Mouse (Mus musculus) hindbrain, embryonic 11.5 days (tissue): ENCODE data around the gene Borcs7. TPM values are rescaled to one million over a fixed set of nuclear protein-coding genes. Genes with fewer than 3 reads are reported as not detected.
"Not testable (repeated sequence)": the region's sequence is repeated elsewhere in the genome, so short reads cannot be mapped to it uniquely, and the experiment has no call there.

Experiments
- ATAC-seq: fragments of 200-750 bp; cut with Nextera tagmentation; 2 replicates; pipeline ENCODE4 v1.8.0; 2017; ENCODE audit warnings: mild to moderate bottlenecking, moderate TSS enrichment, moderate library complexity; ENCODE audit not compliant: low FRiP score
- DNase-seq: peaks from one replicate; pipeline ENCODE4 v3.0.0-alpha.2; 2015; ENCODE audit warnings: low spot score
- H3K27ac ChIP-seq: fragments of 300-500 bp; sonication (generic); 2 replicates; pipeline ENCODE4 v1.5.1; 2014; ENCODE audit warnings: mild to moderate bottlenecking, low read depth, low read length
- H3K27me3 ChIP-seq: fragments of 300-500 bp; sonication (generic); 2 replicates; pipeline ENCODE4 v1.6.1; 2014; ENCODE audit warnings: mild to moderate bottlenecking, low read length, moderate library complexity, mixed read lengths; ENCODE audit not compliant: control insufficient read depth, insufficient read depth
- H3K36me3 ChIP-seq: fragments of 300-500 bp; sonication (generic); 2 replicates; pipeline ENCODE4 v1.6.1; 2014; ENCODE audit warnings: mild to moderate bottlenecking, low read length, moderate library complexity, mixed read lengths; ENCODE audit not compliant: control insufficient read depth, insufficient read depth
- H3K4me1 ChIP-seq: fragments of 300-500 bp; sonication (generic); replicated peaks from 2 replicates; pipeline ENCODE4 v1.6.1; 2014; ENCODE audit warnings: low read length, mixed read lengths; ENCODE audit not compliant: control insufficient read depth, insufficient read depth
- H3K4me2 ChIP-seq: fragments of 300-500 bp; sonication (generic); replicated peaks from 2 replicates; pipeline ENCODE4 v1.6.1; 2014; ENCODE audit warnings: mild to moderate bottlenecking, low read depth, low read length
- H3K4me3 ChIP-seq: fragments of 300-500 bp; sonication (generic); 2 replicates; pipeline ENCODE4 v1.5.1; 2014; ENCODE audit warnings: low read depth, low read length
- H3K9ac ChIP-seq: fragments of 300-500 bp; sonication (generic); 2 replicates; pipeline ENCODE4 v1.6.1; 2014; ENCODE audit warnings: low read depth, low read length
- H3K9me3 ChIP-seq: fragments of 300-500 bp; sonication (generic); 2 replicates; pipeline ENCODE4 v1.6.1; 2016; ENCODE audit warnings: low read length; ENCODE audit not compliant: control insufficient read depth
- WGBS: fragments of 180-500 bp; shearing (Covaris S2); extraction: QIAGEN DNeasy Blood & Tissue Kit; methylation state at CpG from one replicate; pipeline ENCODE4 v1.1.7; 2014; 5-methylcytosine and 5-hydroxymethylcytosine counted together
- polyA plus RNA-seq: library from polyadenylated mRNA; unstranded; fragments of >200 nt; fragmentation: Nextera tagmentation; extraction: Ambion mirVana; gene quantifications from 2 replicates; pipeline ENCODE4 v1.2.1, GENCODE M21; 2014

Borcs7 gene
- polyA plus RNA-seq, 1 experiment from 2014 or later: 14.9 TPM

DNA sequence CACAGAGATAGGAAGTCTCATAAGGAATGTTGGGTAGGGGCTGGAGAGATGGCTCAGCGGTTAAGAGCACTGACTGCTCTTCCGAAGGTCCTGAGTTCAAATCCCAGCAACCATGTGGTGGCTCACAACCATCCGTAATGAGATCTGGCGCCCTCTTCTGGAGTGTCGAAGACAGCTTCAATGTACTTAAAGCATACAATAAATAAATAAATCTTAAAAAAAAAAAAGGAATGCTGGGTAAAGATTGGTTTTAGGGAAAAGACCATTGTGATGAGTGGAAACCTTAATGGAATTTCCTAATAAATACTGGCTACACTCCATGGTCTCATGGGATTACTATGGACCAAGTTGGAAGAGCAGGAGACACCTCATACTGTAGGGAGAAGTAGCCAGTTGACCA lies 43.0 kb downstream of the Borcs7 start:
- 89% methylated on average over 5 of the region's 5 CpGs for WGBS
- not testable (repeated sequence) for H3K9me3 ChIP-seq, H3K4me1 ChIP-seq, H3K4me2 ChIP-seq, ATAC-seq, H3K27me3 ChIP-seq, DNase-seq, H3K4me3 ChIP-seq, H3K9ac ChIP-seq, H3K27ac ChIP-seq, H3K36me3 ChIP-seq

DNA sequence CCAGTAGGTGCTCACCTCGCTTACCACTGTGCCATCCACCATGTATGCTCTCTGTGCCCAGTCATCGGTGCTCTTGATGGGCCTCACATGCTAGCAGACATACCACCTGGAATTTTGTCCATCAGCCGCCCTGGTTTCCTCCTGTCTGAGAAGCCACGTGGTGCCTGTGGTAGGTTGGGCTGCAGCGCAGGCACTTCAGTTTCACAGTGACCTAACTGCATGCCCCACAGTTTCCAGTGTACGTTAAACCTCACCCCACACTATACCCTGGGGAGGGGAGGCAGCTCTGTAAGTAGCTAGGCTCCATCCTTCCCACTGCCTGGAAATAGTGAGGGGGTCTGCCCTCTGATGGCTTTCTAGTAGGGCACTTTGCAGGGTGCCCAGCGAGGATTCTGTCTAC lies 43.9 kb downstream of the Borcs7 start:
- no peak overlapping the region for H3K27ac ChIP-seq
- WGBS: 90% methylated on average over 7 of the region's 7 CpGs
- no peak for DNase-seq
- H3K9ac ChIP-seq: no peak overlapping the region
- no peaks in the 10 kb centered on the region for H3K36me3 ChIP-seq
- no peaks in the 10 kb centered on the region for H3K4me1 ChIP-seq
- ATAC-seq: no peak
- no peaks in the 10 kb centered on the region for H3K9me3 ChIP-seq
- no peaks in the 10 kb centered on the region for H3K27me3 ChIP-seq
- H3K4me2 ChIP-seq: no peak overlapping the region
- H3K4me3 ChIP-seq: no peak overlapping the region

DNA sequence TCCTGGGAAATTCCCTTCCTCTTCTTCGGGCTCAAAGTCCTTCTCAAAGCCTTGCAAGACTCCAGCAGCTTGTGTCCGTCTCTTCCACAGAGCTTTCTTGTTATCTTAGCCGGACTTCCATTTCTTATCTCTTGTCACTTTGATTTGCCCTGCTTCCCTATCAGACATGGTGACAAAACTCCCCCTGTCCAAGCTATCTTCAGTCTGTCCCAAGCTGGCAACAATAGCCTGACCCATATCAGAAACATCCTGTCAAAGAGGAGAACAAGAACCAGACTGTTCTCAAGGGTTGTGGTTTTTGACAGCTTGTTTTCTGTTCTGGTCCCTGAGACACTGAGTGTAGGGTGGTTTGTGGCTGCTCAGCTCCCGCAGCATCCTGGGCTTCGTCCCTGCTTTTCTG lies 45.5 kb downstream of the Borcs7 start:
- no peaks in the 10 kb centered on the region for H3K27me3 ChIP-seq
- H3K4me2 ChIP-seq: no peak overlapping the region
- H3K4me3 ChIP-seq: no peak overlapping the region
- H3K36me3 ChIP-seq: no peaks in the 10 kb centered on the region
- no peak for DNase-seq
- no peak overlapping the region for H3K27ac ChIP-seq
- WGBS: 66% methylated on average over 5 of the region's 5 CpGs
- no peaks in the 10 kb centered on the region for H3K9me3 ChIP-seq
- no peak overlapping the region for H3K9ac ChIP-seq
- H3K4me1 ChIP-seq: no peaks in the 10 kb centered on the region
- no peak for ATAC-seq

DNA sequence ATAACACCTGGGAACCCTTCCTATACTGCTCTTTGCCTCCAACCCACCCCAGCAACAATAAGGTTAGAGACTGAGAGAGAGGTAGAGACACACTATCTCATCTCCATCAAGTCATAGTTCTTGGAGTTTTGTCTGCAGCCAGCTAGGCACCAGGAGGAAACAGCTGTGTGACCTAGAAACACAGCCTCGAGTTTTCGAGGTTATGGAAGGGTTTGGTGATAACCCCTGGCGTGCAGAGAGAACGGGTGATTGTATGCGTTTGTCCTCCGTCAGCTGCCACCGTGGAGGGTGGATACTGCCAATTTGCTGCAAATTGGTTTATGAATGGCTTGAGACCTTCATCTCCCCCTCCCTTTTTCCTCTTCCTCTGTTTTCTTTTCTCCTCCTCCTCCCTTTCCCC lies 47.4 kb downstream of the Borcs7 start:
- no peaks in the 10 kb centered on the region for H3K4me1 ChIP-seq
- no peak overlapping the region for H3K9ac ChIP-seq
- no peaks in the 10 kb centered on the region for H3K27me3 ChIP-seq
- no peaks in the 10 kb centered on the region for H3K36me3 ChIP-seq
- DNase-seq: no peak
- WGBS: 85% methylated on average over 7 of the region's 7 CpGs
- H3K9me3 ChIP-seq: no peaks in the 10 kb centered on the region
- H3K4me3 ChIP-seq: no peak overlapping the region
- H3K4me2 ChIP-seq: no peak overlapping the region
- no peak for ATAC-seq
- H3K27ac ChIP-seq: no peak overlapping the region

DNA sequence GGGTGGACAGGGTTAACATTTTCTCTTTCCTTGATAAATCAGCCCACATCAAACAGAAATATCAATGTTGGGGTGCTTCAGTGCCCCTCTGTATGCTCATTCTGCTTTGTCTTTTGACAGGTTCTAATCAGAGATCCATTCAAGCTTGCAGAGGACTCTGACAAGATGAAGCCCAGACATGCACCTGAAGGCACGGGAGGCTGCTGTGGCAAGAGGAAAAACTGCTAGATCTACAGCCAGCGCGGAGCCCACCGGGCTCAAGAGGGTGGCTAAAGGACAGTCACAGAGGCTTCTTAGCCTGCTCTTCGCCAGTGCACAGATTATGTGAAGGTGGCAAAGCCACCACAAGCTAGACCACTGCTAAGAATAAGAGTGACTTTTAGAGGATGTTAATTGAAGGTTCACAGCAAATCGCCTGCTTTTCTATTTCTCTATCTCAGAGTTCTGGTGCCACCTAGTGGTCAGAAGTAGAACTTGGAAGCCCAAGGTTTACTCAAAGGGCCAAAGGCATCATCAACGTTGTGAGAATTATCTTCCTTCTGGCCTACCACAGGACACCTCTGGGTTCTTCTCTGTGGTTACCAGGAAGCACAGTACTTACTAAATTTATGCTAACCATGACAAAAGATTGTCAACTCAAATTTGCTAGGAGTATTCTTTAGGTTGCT lies 50.8 kb downstream of the Borcs7 start:
- Histone ChIP-seq H3K4me3 (no peak overlapping the region), H3K9ac (no peak overlapping the region), H3K27me3 (no peaks in the 10 kb centered on the region), H3K4me1 (no peaks in the 10 kb centered on the region), H3K36me3 (no peaks in the 10 kb centered on the region), H3K9me3 (no peaks in the 10 kb centered on the region), H3K27ac (no peak overlapping the region), H3K4me2 (no peak overlapping the region)
- 53% methylated on average over 7 of the region's 7 CpGs for WGBS
- ATAC-seq (no peak), DNase-seq (peak; percentile 84)

DNA sequence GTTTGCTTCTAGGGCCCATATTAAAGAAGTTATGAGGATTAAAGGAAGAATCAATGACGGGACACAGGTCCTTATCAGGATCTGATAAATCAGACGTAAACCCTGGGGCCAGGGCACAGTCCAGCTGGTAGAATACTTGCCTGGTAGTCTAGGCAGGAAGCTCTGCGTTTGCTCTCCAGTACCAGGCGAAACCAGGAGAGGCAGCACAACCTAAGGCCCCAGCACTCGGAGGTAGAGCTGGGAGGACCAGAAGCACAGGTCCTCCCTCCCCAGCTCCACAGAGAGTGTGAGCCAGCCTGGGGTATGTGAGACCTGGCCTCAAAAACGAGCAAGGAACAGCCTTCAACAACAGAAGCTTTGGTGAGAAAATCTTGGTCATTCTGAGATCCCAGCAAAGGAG lies 51.9 kb downstream of the Borcs7 start:
- ATAC-seq (no peak), DNase-seq (no peak)
- no peak overlapping the region for H3K9ac ChIP-seq
- no peaks in the 10 kb centered on the region for H3K9me3 ChIP-seq
- H3K27me3 ChIP-seq: no peaks in the 10 kb centered on the region
- H3K36me3 ChIP-seq: no peaks in the 10 kb centered on the region
- WGBS: 45% methylated on average over 6 of the region's 6 CpGs
- no peak overlapping the region for H3K4me3 ChIP-seq
- no peak overlapping the region for H3K4me2 ChIP-seq
- no peak overlapping the region for H3K27ac ChIP-seq
- no peaks in the 10 kb centered on the region for H3K4me1 ChIP-seq

DNA sequence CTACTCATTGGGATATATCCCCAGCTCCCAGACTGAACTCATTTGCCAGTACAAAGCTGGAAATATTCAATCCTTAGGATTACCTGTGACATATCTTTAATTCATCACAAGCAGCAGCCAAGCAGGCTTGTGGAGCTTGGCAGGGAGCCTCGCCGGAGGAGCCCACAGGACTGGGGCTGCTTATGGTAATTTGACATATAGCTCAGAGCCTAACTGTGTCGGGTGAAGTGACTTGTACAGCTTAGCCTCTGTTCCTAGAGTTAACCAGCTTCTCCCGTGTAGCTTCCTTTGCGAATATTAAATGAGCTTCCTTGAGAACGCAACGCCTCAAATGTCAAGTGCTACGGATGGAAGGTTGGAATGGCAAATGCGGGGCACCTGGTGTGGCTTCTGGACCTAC lies 55.0 kb downstream of the Borcs7 start:
- no peak for ATAC-seq
- Histone ChIP-seq H3K9ac (no peak overlapping the region), H3K27me3 (no peaks in the 10 kb centered on the region), H3K4me3 (no peak overlapping the region), H3K36me3 (no peaks in the 10 kb centered on the region), H3K4me2 (no peak overlapping the region), H3K4me1 (no peaks in the 10 kb centered on the region), H3K27ac (no peak overlapping the region), H3K9me3 (no peaks in the 10 kb centered on the region)
- 75% methylated on average over 9 of the region's 9 CpGs for WGBS
- no peak for DNase-seq

DNA sequence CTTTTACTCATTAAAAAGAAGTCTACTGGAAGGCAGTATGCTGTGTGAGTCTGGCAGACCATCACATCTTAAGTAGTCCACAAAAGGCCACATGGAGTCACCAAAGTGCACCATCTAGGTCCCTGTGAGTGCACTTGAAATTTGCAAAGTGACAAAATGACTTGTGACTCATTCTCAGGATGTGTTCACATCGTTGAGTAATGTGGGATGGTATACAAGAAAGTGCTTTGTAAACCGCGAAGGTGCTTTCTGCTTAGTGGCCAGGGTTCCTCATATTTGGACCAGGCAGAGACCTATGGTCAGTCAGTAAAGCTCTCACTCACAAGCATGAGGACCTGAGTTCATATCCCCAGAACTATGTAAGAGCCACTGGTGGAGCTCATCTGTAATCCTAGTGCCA lies 58.1 kb downstream of the Borcs7 start:
- no peak overlapping the region for H3K4me2 ChIP-seq
- H3K27ac ChIP-seq: no peak overlapping the region
- H3K36me3 ChIP-seq: no peaks in the 10 kb centered on the region
- H3K4me3 ChIP-seq: no peak overlapping the region
- no peak for DNase-seq
- no peaks in the 10 kb centered on the region for H3K4me1 ChIP-seq
- H3K27me3 ChIP-seq: no peaks in the 10 kb centered on the region
- 88% methylated on average over 3 of the region's 3 CpGs for WGBS
- no peaks in the 10 kb centered on the region for H3K9me3 ChIP-seq
- H3K9ac ChIP-seq: no peak overlapping the region
- no peak for ATAC-seq

DNA sequence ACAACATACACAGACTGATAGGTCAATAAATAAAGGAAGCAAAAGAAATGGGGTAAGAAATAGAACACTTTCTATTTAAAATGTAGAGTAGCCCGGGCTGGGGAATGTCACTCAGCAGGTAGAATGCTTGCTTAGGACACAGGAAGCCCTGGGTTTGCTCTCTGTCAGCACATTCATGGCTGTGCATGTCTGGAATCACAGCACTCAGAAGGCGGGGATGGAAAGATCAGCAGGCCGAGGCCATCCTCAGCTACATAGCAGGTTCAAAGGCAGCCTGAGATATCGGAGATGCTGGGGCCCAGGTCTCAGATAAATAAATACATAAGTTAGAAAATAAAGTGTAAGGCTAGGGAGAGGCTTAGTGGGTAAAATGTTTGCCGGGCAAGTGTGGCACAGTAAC lies 62.5 kb downstream of the Borcs7 start:
- Histone ChIP-seq H3K36me3 (no peaks in the 10 kb centered on the region), H3K9ac (no peak overlapping the region), H3K4me1 (no peaks in the 10 kb centered on the region), H3K27me3 (no peaks in the 10 kb centered on the region), H3K4me2 (no peak overlapping the region), H3K9me3 (no peaks in the 10 kb centered on the region), H3K4me3 (no peak overlapping the region), H3K27ac (no peak overlapping the region)
- no peak for DNase-seq
- 84% methylated on average over 5 of the region's 5 CpGs for WGBS
- no peak for ATAC-seq
